Mouse (Mus musculus): Measurements from ENCODE around the gene St6galnac3. TPM values are rescaled to one million over a fixed set of nuclear protein-coding genes. Genes with fewer than 3 reads are reported as not detected.

The St6galnac3 gene
- total RNA-seq, 2 experiments from 2014 or later, result 8.5 to 14.8 TPM

DNA sequence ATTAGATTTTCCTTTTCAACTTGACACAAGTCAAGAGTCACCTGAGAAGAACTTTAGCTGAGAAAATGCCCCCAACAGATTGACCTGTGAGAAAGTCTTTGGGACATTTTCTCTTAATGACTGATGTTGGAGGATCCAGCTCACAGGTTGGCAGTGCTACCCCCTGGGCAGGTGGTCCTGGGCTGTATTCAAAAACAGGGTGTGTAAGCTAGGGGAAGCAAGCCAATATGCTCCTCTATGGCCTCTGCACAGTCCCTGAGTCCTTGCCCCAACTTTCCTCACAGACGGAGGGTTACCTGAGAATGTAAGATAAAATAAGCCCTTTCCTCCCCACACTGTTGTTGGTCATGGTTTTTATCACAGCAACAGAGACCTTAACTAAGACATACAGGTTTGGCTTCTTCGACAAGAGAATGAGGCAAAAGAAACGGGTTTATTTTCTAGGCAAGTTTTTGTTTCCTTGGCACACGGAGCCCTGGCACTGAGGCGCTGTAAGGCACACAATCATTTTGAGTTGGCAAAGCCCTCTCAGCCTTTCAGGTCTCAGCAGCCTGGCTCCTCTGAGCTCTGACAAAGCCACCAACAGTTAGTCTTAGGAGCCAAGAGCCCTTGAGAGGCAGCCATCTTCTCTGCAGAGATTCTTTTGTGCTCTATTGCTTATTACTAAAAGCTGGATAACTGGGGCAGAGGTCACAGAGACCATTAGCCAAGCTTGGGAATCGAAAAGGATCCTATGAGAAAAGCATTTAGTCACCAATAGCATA is 292.7 kb downstream of the St6galnac3 start:
- intact Hi-C loops (cut with DNase I), result no loop called here
- no peak for DNase-seq

DNA sequence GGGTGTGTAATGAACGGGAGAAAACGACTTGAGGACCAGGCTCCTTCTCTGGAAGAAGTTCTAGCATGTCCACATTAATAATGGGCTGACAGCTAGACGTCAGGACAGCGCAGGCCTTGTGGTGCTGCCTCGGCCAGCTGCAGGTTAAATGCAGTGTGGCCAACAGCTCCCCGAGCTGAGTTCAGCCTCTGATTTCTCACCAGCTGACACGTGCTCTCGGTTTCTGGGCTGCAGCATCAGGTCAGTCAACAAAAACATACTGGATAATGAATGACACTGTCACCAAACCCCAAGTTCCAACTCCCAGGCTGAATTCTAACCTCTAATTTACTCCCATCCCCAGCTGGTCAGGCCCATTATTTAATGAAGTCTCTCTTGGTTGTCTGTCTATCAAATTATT is 295.1 kb downstream of the St6galnac3 start:
- no peak for DNase-seq
- intact Hi-C loops (cut with DNase I), result no loop called here

- DNase-seq, result no peak
- intact Hi-C loops (cut with DNase I), result no loop called here
These were observed 303.1 kb downstream of the St6galnac3 start for GRCm38 (mm10) chr3:153421918-153422290.

GRCm38 (mm10) chr3:153421060-153421917 is 303.7 kb downstream of the St6galnac3 start:
- DNase-seq, result no peak
- intact Hi-C loops (cut with DNase I), result no loop called here

DNA sequence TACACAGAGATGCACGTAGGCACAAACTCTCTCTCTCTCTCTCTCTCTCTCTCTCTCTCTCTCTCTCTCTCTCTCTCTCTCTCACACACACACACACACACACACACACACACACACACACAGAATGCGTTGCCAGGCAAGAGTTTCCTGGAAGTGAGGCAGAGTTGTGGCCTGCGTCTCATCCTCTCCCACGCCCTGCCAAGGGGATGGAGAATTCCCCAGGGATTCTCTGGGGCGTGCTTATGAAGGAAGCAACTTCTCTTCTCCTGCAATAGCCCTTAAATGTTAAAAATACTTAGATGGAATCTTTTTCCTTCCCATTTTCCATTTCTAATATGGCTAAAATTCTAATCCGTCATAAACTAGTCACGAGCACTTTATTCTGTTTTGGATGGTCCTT is 305.6 kb downstream of the St6galnac3 start:
- intact Hi-C loops (cut with DNase I), result no loop called here
- peak; percentile 26 to 47 for DNase-seq

DNA sequence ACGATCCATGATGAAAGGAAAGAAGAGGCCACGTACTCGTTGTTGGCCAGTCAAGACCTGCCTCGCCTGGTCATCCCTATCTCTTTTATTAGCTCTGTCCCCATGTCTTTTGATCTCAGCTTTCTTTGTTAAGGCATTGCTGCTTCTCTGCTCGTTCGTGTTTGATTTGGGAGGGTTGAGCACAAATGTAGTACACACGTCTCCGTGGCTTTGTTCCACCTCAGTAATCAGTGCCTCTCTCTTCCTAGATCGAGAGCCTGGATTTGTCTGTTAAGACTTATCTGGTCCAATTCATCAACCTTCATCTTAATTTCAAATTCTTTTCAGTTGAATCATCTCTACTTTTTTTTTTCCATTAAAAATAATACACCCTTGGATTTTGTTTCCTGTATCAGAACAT is 308.0 kb downstream of the St6galnac3 start:
- intact Hi-C loops (cut with DNase I), result no loop called here
- DNase-seq, result no peak

- intact Hi-C loops (cut with DNase I), result no loop called here
- peak; percentile 11 to 15 for DNase-seq
These were observed 308.6 kb downstream of the St6galnac3 start for GRCm38 (mm10) chr3:153416383-153416782.

DNA sequence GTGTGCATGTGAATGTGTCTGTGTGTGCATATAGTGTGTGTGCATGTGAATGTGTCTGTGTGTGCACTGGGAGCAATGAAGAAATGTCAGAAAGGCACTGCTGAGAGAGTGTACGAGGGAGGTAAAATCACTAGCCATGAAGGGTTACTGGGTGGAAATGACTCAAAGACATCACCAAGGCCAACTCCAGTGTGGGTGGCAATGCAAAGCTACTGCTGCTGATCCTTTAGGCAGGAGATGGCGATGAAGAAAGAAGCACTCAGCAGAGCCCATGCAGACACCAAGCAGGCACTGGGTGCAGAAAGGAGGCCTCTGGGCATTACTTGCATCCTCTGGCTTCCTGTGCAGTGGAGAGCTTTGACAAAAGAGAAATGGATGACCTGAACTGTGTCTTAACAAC is 310.8 kb downstream of the St6galnac3 start:
- intact Hi-C loops (cut with DNase I), result no loop called here
- DNase-seq, result no peak

GRCm38 (mm10) chr3:153409286-153409685 is 315.7 kb downstream of the St6galnac3 start:
- intact Hi-C loops (cut with DNase I), result no loop called here

GRCm38 (mm10) chr3:153408361-153408760 is 316.6 kb downstream of the St6galnac3 start:
- DNase-seq, result no peak
- intact Hi-C loops (cut with DNase I), result no loop called here

More at GRCm38 (mm10) chr3:153409286-153409685, 315.7 kb downstream of the St6galnac3 start:
- no peak for DNase-seq

GRCm38 (mm10) chr3:153407698-153408097 is 317.3 kb downstream of the St6galnac3 start:
- intact Hi-C loops (cut with DNase I), result no loop called here
- DNase-seq, result no peak

DNA sequence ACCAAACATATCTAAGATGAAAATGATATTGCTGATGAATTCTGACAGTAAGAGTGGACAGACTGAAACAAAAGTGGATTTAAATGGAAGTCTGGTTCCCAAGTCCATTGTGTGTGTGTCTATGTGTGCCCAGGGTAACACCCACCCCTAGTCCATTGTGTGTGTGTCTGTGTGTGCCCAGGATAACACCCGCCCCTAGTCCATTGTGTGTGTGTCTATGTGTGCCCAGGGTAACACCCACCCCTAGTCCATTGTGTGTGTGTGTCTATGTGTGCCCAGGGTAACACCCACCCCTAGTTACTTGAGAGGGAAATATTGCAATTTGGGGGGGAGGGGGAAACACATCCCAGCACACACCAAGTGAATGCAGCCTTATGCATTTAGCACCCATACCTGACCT is 318.1 kb downstream of the St6galnac3 start:
- no peak for DNase-seq
- intact Hi-C loops (cut with DNase I), result no loop called here

GRCm38 (mm10) chr3:153406220-153406619 is 318.8 kb downstream of the St6galnac3 start:
- intact Hi-C loops (cut with DNase I), result no loop called here
- DNase-seq, result no peak

DNA sequence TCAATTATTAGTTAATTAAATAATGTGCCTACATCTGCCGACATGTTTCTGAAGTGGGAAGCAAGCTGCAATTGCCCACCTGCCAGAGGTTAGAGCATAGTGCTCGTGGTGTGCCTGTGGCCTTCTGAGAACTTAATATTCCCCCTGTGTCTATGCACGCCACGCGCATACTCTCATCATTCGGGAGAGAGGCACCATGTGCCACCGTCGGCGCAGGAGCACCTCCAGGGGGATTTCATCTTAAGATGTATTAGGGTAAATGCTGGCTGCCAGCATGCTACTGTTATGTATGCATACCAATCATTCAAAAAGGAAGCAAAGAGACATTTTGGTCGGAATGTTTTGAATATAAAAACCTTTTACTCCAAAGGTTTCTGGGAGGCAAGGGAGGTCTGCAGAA is 319.3 kb downstream of the St6galnac3 start:
- intact Hi-C loops (cut with DNase I), result no loop called here
- DNase-seq, result no peak

DNA sequence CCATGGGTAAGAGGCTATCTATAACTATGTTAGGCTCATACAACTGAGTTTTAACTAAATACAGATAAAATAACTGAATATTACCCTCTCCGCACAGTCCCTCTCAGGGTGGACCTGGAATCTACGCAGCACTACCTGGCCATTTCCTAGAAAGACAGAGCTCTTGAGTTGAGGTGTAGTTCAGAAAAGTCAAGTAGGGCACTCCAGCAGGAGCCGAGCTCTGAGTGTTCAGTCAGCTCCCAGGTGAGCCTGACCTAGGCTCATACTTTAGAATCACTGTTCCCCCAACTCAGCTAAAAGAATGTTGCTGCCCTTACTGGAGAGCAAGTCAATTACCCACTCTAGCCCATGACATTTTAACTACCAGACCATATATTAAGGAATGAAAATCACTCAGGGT is 324.7 kb downstream of the St6galnac3 start:
- DNase-seq, result no peak
- intact Hi-C loops (cut with DNase I), result no loop called here

DNA sequence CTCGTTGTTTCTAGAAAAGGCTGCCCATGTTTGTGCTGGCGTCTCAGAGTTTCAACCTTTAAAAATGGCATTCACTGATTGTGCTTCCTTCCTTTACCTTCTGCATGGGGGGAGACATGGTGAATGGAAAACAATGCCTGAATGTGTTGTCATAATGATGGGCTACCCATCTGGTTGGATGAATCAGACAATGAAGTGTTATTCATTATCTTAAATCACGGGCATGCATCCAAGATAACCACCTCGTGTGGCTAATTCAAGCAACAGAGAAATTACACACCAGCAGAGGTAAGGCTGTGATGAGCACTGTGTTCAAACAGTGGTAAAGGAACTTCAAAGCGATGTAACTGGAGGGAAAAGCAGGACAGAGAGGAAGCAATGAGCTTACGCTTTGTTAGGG is 325.4 kb downstream of the St6galnac3 start:
- peak in 1 of 2 experiments; percentile 21 for DNase-seq
- intact Hi-C loops (cut with DNase I), result no loop called here

DNA sequence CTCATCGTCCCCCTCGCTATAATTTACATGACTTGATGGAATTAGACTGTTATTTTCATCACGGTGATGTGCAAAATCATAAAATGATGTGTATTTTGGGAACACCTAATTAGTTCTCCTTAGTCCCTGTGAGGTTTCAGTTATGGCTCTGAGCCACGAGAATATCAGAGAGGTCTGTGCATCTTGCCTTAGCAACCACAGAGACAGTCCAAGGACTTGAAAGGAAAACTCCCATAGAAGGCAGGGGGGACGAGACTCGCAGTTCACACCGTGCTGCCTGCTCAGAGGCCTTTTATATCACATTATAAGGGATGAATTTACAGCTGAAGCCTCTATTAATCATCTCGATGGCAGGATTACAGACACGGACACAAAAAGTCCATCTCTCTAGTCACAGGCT is 327.2 kb downstream of the St6galnac3 start:
- no peak for DNase-seq
- intact Hi-C loops (cut with DNase I), result no loop called here

DNA sequence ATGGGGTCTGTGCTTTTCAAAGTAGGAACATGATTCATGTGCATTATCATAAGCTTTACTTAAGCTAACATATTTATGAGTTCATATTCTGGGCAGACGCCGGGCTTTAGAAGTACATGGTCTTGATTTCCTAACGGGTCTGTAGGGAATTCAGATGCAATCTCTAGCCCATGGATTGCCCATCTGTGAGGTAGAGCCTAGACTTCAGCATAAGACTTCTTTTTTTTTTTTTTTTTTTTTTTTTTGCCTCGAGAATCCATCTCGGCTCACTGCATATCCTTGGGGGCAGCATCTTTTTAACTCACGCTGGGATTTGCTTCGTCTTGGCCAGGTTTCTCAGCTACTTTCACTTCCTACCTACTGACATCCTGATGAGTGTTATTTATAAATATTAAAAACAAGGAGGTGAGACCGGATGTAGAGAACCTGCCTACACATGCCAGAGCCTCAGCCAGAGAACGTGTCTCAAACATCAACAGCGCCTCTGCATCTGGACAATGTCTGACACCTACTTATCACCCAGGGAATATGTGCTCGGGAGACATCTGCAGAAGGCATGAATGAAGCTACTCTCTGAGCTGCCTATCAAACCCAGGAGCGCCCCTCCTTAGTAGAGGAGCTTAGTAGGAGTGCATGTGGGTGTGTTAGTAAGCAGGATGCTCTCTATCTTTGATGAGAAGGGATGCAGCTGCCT is 328.5 kb downstream of the St6galnac3 start:
- peak; percentile 7 to 12 for DNase-seq
- intact Hi-C loops (cut with DNase I), result no loop called here

- intact Hi-C loops (cut with DNase I), result no loop called here
- DNase-seq, result no peak
These were observed 329.6 kb downstream of the St6galnac3 start for GRCm38 (mm10) chr3:153395351-153395750.

DNA sequence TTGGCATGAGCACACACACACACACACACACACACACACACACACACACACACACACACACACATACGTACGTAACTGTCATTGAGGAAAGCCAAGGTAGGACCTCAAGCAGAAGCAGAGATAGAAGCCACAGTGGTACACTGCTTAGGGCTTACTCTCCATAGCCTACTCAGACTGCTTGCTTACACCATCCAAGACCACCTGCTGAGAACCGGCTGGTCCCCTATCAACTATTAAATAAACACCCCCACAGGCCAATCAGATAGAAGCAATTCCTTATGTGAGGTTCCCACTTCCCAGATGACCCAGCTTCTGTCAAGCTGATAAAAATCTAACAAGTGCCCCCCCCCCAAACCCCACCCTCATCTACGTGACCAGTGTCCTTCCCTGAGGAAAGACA is 330.2 kb downstream of the St6galnac3 start:
- intact Hi-C loops (cut with DNase I), result loop anchor here (5.0 kb wide), 1 partner anchor 193 kb away; no protein-coding TSS in a partner anchor
- no peak for DNase-seq

DNA sequence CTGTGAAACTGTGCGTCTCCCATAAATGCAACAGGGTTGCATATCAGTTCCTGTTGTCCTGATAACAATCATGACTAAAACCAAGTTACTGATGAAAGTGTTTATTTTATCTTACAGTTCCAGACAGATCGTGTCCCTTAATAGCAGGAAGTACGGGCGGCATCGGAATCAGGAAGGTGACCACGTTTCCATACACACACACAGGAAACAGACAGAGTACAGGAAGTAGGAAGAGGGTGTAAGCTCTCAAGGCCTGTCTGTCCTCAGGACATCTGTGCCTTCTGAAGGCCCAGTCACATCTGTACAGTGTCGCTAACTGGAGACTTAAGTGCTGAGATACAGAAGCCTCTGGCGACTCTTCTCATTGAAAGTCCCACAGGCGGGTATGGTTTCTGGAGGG is 330.8 kb downstream of the St6galnac3 start:
- DNase-seq, result no peak
- intact Hi-C loops (cut with DNase I), result loop anchor here (5.0 kb wide), 1 partner anchor 193 kb away; no protein-coding TSS in a partner anchor

Measured in heart, postnatal 10 days (tissue).